Mouse (Mus musculus) CD8-positive naive resting alpha-beta T cell, adult 2 months (primary cell): ENCODE results near the gene Mxd1.

Experiments used
- DNase-seq, 2 experiments: peaks; one replicate each; pipeline ENCODE4 v3.0.0; 2022; ENCODE audit warnings: low read depth in 2 of 2, low spot score in 2 of 2

The Mxd1 gene

GRCm38 (mm10) chr6:86668580-86669239 is at the start of gene Mxd1:
Gene Mxd1 (minus strand): TSS chr6:86669161.
- DNase-seq: peak in 1 of 2 experiments; percentile 13

- no peak for DNase-seq
Observed at GRCm38 (mm10) chr6:86708072-86708774, 39.3 kb upstream of the Mxd1 start.

- no peak for DNase-seq
Observed at GRCm38 (mm10) chr6:86702577-86702976, 33.6 kb upstream of the Mxd1 start.

GRCm38 (mm10) chr6:86697903-86698302 is 28.9 kb upstream of the Mxd1 start:
- no peak for DNase-seq

GRCm38 (mm10) chr6:86696213-86696612 is 27.3 kb upstream of the Mxd1 start:
- DNase-seq: no peak

GRCm38 (mm10) chr6:86694465-86694864 is 25.5 kb upstream of the Mxd1 start:
- DNase-seq: peak; percentile 60 to 73

- no peak for DNase-seq
Observed at GRCm38 (mm10) chr6:86689671-86690070, 20.7 kb upstream of the Mxd1 start.

- no peak for DNase-seq
Observed at GRCm38 (mm10) chr6:86686971-86687370, 18.0 kb upstream of the Mxd1 start.

GRCm38 (mm10) chr6:86684655-86685011 is 15.7 kb upstream of the Mxd1 start:
- no peak for DNase-seq

- DNase-seq: peak; percentile 89 to 90
Observed at GRCm38 (mm10) chr6:86683872-86684654, 15.1 kb upstream of the Mxd1 start, which contains the start of gene Snrnp27. Gene Snrnp27 (minus strand): TSS chr6:86684522.

GRCm38 (mm10) chr6:86681289-86681688 is 12.3 kb upstream of the Mxd1 start:
- no peak for DNase-seq

GRCm38 (mm10) chr6:86678341-86678740 is 9.4 kb upstream of the Mxd1 start:
- DNase-seq: no peak

GRCm38 (mm10) chr6:86670873-86671272 is 1.9 kb upstream of the Mxd1 start:
- peak; percentile 55 to 62 for DNase-seq

- peak; percentile 97 to 99 for DNase-seq
Observed at GRCm38 (mm10) chr6:86669240-86669727, 323 bp upstream of the Mxd1 start.

GRCm38 (mm10) chr6:86667061-86667460 is 1.9 kb downstream of the Mxd1 start:
- DNase-seq: no peak

GRCm38 (mm10) chr6:86665560-86666307 is 3.2 kb downstream of the Mxd1 start:
- DNase-seq: no peak

GRCm38 (mm10) chr6:86665076-86665475 is 3.9 kb downstream of the Mxd1 start:
- no peak for DNase-seq

- no peak for DNase-seq
Observed at GRCm38 (mm10) chr6:86660161-86660877, 8.6 kb downstream of the Mxd1 start.

GRCm38 (mm10) chr6:86658501-86658900 is 10.5 kb downstream of the Mxd1 start:
- DNase-seq: no peak

- DNase-seq: no peak
Observed at GRCm38 (mm10) chr6:86654270-86654916, 14.6 kb downstream of the Mxd1 start.
